Comparison of ENCODE assay signal across 8 mouse cellular contexts in genomic region chr5:149051571-149052420, GRCm38 (mm10). TPM values are rescaled to one million over a fixed set of nuclear protein-coding genes. Genes with fewer than 3 reads are reported as not detected.
A peak's percentile ranks its signal among the peaks of the same experiment; 100 is the strongest.
DNase-seq lines count a peak whose midpoint lies in the region; ATAC-seq and TF ChIP-seq lines count a peak whose summit lies in the region.

No protein-coding gene starts in this region.

- H3K27ac ChIP-seq in cortical plate, adult 2 months (ENCODE audit: insufficient read depth, low read length): peak overlapping the region; percentile 88

- H3K4me1 ChIP-seq in cortical plate, adult 2 months (ENCODE audit: control insufficient read depth, insufficient read depth, low read length): peaks cover 1% of the 10 kb centered on the region; the same call in 1 of the 2 replicates

- TF ChIP-seq POLR2A in cortical plate, adult 2 months (IDR thresholded peaks at IDR 0.05; ENCODE audit: extremely low read depth, insufficient read depth, low read length): peak; percentile 41; the same call in 1 of the 2 replicates

- no peak for TF ChIP-seq CTCF in cortical plate, adult 2 months (IDR thresholded peaks at IDR 0.05; ENCODE audit: extremely low read depth, insufficient read depth, low read length)

- peak overlapping the region; percentile 50 for H3K4me3 ChIP-seq in cortical plate, adult 2 months (ENCODE audit: insufficient read depth, low read length)

- DNase-seq in ZHBTc4 (ENCODE audit: low read depth, low spot score): peak; percentile 68
- DNase-seq in gastrocnemius, postnatal 10 days: peak; percentile 87
- DNase-seq in induced T-regulatory cell, adult 2 months (ENCODE audit: low read depth): peak; percentile 86
- peak; percentile 68 to 82 for DNase-seq in left cerebral cortex, adult 8-10 months (ENCODE audit: low spot score in 2 of 2)
- peak; percentile 86 for DNase-seq in right cerebral cortex, adult 18-20 months
- peak; percentile 67 to 75 for DNase-seq in urinary bladder, adult 18-20 months (ENCODE audit: low spot score in 2 of 2)

- peak; percentile 60 for ATAC-seq in megakaryocyte, adult 5-6 weeks (ENCODE audit: poor library complexity, severe bottlenecking)

RNA-seq across cellular contexts. Expression of gene Gm42791, which starts 56.8 kb away (rescaled TPM):
- not detected in 2 replicates for polyA plus RNA-seq in cortical plate, adult 2 months (2012; rRNA removed)
- 1 to 10 TPM in 1 of 2 experiments, under 1 TPM in 1; 0.89 to 3.7 TPM for total RNA-seq in gastrocnemius, postnatal 10 days (2021)
- total RNA-seq in left cerebral cortex, adult 8-10 months (2022): 10 to 100 TPM; 30.1 to 40.2 (median 34.9) TPM
- not detected in 2 replicates for total RNA-seq in megakaryocyte, adult 5-6 weeks (2015)
- not detected in 2 replicates for total RNA-seq in megakaryocyte, adult 5-6 weeks (2017)

Comparison
In these comparisons a context has a peak if more than half of its experiments do, and no peak if none do; other contexts are left out.
1. Peak in every context shown above with its lines: DNase-seq, ATAC-seq, H3K4me3 ChIP-seq and H3K27ac ChIP-seq.
2. RNA of gene Gm42791, which starts 56.8 kb away (total RNA-seq): 30.1 to 40.2 TPM in left cerebral cortex, adult 8-10 months; 0.89 to 3.7 TPM in gastrocnemius, postnatal 10 days and not detected in megakaryocyte, adult 5-6 weeks; every median in the first group is over 4 times any median in the second.